Mouse (Mus musculus): Measurements from ENCODE around the gene Tmtc2.

- TF ChIP-seq POLR2A (IDR thresholded peaks at IDR 0.05; ENCODE audit: extremely low read depth, insufficient read depth, low read length) (no peak), CTCF (IDR thresholded peaks at IDR 0.05; ENCODE audit: low read depth, low read length) (no peak)
Observed at GRCm38 (mm10) chr10:105507982-105508786, 66.1 kb downstream of the Tmtc2 start.
